Mouse (Mus musculus): Measurements from ENCODE around the gene Tnp2.

DNA sequence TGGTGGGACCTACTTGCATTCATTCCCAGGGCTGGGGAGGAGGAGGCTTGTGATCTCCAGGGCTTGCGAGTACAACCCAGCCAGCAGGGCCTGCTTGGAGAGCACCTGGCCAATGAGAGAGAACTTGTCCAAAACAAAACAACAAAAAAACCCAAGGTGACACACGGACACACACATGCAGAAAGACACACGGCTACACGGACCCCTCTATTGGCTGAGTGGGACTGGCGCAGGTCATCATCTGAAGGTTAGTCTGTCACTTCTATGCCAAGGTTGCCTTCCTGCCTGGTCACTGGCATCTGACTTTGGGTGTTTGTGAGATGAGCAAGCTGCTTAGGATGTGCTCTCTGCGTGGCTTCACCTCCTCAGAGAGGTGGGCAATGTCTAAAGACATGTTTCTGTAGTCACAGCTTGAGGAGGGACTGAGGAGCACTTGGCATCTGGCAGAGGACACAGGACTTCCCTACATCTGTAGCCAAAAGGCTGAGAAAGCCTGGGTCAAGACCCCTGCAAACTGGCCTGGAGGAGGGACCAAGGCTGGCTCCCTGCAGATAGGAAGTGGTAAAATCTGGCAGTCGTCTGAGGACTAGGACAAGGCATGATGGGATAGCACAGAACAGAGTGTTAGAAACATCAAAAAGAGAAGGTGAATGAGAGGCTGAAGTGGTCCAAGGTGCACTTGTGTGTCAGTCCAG is 39.5 kb upstream of the Tnp2 start:
- no peak for TF ChIP-seq SRF (IDR thresholded peaks at IDR 0.05; ENCODE audit: control insufficient read depth, insufficient read length, low read depth)
- TF ChIP-seq POLR2A (IDR thresholded peaks at IDR 0.05; ENCODE audit: insufficient read length, low read depth): no peak
- no peak for TF ChIP-seq E2F4 (IDR thresholded peaks at IDR 0.05; ENCODE audit: insufficient read depth)
- no peak for TF ChIP-seq MYOD1 (IDR thresholded peaks at IDR 0.05; ENCODE audit: control insufficient read depth in 1 of 3, insufficient read length in 2 of 3, low read depth in 2 of 3)
- no peak for TF ChIP-seq TCF12 (IDR thresholded peaks at IDR 0.05; ENCODE audit: insufficient read depth, poor library complexity, severe bottlenecking)
- TF ChIP-seq POLR2AphosphoS2 (IDR thresholded peaks at IDR 0.05; ENCODE audit: insufficient read length, low read depth): no peak
- no peak for TF ChIP-seq MYOG (IDR thresholded peaks at IDR 0.05; ENCODE audit: control insufficient read depth in 1 of 3, insufficient read depth in 1 of 3, insufficient read length in 2 of 3, low read depth in 2 of 3)
- no peak for TF ChIP-seq REST (IDR thresholded peaks at IDR 0.05; ENCODE audit: insufficient read depth, insufficient read length)
- TF ChIP-seq USF1 (IDR thresholded peaks at IDR 0.05; ENCODE audit: low read depth): no peak
